Mouse (Mus musculus): Measurements from ENCODE around the gene Samd15.

Samd15 gene

DNA sequence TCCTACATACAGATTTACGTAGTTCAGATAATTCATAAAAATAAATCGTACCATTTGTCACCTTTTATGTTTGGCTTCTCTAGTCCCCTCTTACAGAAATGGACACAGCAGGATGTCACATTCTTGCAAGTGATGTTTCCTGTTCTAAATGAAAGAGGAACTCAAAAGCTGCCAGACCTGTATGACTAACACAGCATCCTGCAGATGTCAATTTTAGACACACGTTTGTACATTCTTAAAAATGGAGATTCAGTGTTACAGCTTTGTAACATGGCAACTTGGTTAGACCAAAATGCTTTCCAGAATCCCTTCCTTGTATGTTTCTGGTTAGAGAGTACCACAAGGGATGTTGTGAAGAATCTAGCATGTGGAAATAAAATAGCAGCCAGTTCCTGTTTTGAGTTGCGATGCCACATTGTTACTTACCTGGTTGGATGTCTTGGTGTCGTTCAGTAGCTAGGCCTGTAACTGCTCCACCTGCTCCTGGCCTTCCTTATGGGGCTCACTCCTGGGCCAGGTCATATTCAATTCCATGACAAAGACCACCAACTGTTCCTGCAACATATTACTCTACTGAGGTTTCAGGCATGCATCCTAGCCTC is 37.5 kb downstream of the Samd15 start:
- no peak for DNase-seq

DNA sequence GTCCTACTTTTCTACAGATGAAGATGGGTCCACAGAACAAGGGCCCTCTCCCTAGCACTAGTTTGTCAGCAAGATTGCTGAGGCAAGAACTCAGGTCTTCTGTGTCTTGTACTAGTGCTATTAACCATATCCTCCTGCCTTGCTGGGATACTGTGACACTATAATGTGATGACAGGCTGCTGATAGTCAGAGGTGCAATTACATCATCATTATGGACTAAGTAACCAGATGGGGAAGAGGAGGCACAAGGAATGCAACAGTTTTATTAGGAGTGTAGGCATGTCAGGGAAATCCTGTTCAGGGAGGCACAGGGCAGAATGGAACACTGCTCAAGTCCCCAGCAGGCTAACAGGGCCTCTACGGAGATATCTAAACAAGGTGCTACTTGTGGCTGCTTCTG is 39.1 kb downstream of the Samd15 start, which contains the start of gene Noxred1:
Gene Noxred1, minus strand, starts transcription at position 101 of the 400 bp plus-strand sequence.
- no peak for DNase-seq

- DNase-seq = no peak
These were observed 50.6 kb downstream of the Samd15 start for GRCm38 (mm10) chr12:87250161-87250560.

- DNase-seq = no peak
These were observed 54.4 kb downstream of the Samd15 start for GRCm38 (mm10) chr12:87253878-87254277.

DNA sequence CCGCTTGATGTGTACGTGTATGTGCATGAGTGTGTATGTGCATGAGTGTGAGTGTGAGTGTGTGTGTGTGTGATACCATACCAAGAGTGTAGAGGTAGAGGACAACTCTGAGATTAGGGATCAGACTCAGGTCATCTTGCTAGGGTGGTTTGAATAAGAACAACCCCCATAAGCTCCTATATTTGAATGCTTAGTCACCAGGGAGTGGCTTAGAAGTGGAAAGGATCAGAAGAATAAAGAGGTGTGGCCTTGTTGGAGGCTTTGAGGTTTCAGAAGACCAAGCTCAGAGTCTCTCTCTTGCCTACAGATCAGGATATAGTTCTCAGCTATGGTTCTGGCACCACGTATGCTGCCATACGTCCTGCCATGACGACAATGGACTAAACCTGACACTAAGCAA is 57.1 kb downstream of the Samd15 start:
- DNase-seq = no peak

DNA sequence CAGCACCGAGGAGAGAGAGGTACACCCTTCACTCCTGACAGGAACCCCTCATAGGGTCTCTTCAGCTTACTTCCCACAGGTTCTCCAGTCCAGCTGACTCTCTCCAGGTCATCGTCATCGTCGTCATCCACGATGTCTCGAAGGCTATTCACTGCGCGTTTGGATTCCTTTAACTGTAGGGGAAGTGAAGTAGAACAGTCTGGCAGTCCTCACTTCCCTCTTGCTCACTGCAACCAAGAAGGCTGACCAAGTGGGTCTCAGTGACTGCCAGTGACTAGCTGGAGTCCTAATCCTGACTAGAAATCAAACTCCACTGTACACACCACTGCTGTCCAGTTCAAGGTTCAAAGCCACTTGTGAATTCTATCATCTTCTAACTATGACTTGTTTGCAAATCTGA is 61.0 kb downstream of the Samd15 start:
- no peak for DNase-seq

Measured in lung, postnatal 10 days (tissue).